Mouse (Mus musculus): ENCODE measurements around the gene Snapc2.

- TF ChIP-seq GATA1 (IDR thresholded peaks at IDR 0.05; ENCODE audit: low read length): no peak
- TF ChIP-seq TAL1 (IDR thresholded peaks at IDR 0.05; ENCODE audit: low read length): no peak
Observed at GRCm38 (mm10) chr8:4216791-4217621, 35.9 kb upstream of the Snapc2 start, which contains the start of gene Prr36.

All from erythroblast, embryonic 14.5 days (primary cell).